Mouse (Mus musculus): ENCODE results near the gene Ndufaf4.

DNA sequence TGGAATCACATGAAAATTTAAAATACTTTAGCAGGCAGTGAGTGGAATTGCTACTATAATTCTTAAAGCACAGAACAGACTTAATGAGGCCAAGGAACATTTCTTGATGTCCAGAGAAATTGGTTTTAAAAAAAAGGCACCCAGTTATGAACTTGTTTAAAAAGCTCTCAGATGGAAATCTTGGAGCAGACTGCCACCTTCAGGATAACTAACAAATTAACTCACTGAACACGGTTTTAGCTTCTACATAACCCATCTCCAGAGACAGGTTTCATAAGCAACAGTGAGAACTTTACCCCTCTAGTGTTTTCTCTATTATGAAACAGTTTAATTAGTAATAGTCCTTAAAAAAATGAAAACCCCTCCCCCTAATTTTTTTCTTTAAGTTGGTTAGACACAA is 1.1 kb upstream of the Ndufaf4 start:
- TF ChIP-seq CTCF (IDR thresholded peaks at IDR 0.05; ENCODE audit: borderline replicate concordance, extremely low read depth, insufficient read depth, insufficient read length) = peak; percentile 35; the same call in 1 of the 2 replicates
- no peak for TF ChIP-seq POLR2A (IDR thresholded peaks at IDR 0.05; ENCODE audit: borderline replicate concordance, extremely low read depth, insufficient read depth, insufficient read length, poor library complexity, severe bottlenecking)
